Mouse (Mus musculus): ENCODE results near the gene Rps15. TPM values are rescaled to one million over a fixed set of nuclear protein-coding genes. Genes with fewer than 3 reads are reported as not detected.

Gene Rps15
- polyA plus RNA-seq, 2 experiments, result 1,173 to 3,829 TPM

DNA sequence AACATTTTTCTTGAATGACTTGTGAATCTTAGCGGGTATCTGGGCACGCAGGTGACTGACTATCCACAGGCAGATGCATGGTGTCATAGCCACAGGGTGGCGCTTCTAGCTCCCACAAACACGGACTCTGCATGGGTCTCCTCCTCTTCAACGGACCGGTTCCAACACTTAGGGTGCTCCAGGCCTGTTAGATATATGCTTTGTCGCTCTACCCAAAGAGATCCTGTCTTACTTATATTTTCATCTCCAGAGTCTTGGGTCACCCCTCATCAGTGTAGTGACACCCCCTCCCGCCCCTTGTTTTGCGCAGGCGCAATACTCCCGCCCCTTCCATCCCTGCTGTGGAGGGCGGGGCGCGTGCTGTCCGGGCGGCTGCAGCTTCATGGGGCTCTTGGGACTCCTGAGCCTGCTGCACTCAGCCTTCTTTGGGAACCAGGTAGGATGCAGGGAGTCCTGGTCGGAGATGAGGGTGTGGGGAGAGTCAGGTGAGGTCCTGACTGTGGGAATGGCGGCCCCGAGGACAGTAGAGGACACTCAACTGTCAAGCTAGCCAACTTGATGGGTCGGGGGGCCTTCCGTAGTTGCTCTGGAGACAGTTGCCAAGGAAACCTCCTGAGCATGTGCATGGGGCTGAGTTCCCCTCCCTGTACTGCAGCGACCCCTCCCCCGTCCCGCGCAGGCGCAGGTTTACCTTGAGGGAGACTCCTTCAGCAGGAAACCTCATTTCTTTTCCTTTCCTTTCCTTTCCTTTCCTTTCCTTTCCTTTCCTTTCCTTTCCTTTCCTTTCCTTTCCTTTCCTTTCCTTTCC lies 3.6 kb downstream of the Rps15 start, which contains the start of gene Apc2:
Gene Apc2 (plus strand): TSS at position 360 of the 808 bp plus-strand sequence.
- DNase-seq (ENCODE audit: low spot score), result peak; percentile 74
- WGBS, result 1% methylated on average over 26 of the region's 26 CpGs
- peaks cover 27% of the 10 kb centered on the region for H3K27me3 ChIP-seq (ENCODE audit: control insufficient read depth, insufficient read depth, low read length)
- peak; percentile 70 for ATAC-seq (ENCODE audit: low FRiP score, low read depth)
- H3K9me3 ChIP-seq (ENCODE audit: control insufficient read depth, low read length), result no peaks in the 10 kb centered on the region
- H3K4me3 ChIP-seq (replicated peaks; ENCODE audit: low read length), result peak within 1 kb of the TSS; percentile 43
- TF ChIP-seq POLR2A (IDR thresholded peaks at IDR 0.05; ENCODE audit: borderline replicate concordance, extremely low read depth, insufficient read depth, insufficient read length), result no peak
- H3K27ac ChIP-seq (replicated peaks; ENCODE audit: low read depth, low read length), result peak within 1 kb of the TSS; percentile 43; the same call in 1 of the 2 replicates
- H3K4me1 ChIP-seq (ENCODE audit: control insufficient read depth, insufficient read depth, low read length), result peaks cover 17% of the 10 kb centered on the region
- peak within 1 kb of the TSS; percentile 62 for H3K4me2 ChIP-seq (replicated peaks; ENCODE audit: low read depth, low read length, severe bottlenecking)
- peaks cover 22% of the 10 kb centered on the region for H3K36me3 ChIP-seq (ENCODE audit: control insufficient read depth, insufficient read depth, low read length)
- H3K9ac ChIP-seq (ENCODE audit: low read depth, low read length, severe bottlenecking), result peak within 1 kb of the TSS; percentile 52

DNA sequence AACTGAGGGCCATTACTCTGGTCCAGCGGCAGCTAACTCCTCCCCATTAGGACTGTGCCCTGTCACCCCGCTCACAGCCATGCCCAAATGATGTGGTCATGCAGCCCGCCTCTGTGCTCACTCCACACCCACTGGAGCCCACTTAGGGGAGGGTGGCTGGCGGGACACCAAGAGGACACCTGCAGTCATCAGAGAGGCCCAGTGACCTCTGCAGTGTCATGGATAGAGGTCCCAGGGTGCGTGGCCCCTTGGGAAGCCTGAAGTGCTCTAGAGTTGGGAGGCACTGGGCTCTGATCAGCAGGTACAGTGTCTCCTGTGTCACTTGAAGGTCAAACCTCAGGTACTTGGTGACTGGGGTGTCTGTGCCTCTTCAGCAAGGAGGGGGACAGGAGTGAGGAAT lies 4.6 kb downstream of the Rps15 start:
- peak overlapping the region; percentile 52; the same call in 1 of the 2 replicates for H3K9ac ChIP-seq (ENCODE audit: low read depth, low read length, severe bottlenecking)
- 91% methylated on average over 5 of the region's 5 CpGs for WGBS
- no peak for TF ChIP-seq POLR2A (IDR thresholded peaks at IDR 0.05; ENCODE audit: borderline replicate concordance, extremely low read depth, insufficient read depth, insufficient read length)
- peak overlapping the region; percentile 62; the same call in 1 of the 2 replicates for H3K4me2 ChIP-seq (replicated peaks; ENCODE audit: low read depth, low read length, severe bottlenecking)
- H3K4me1 ChIP-seq (ENCODE audit: control insufficient read depth, insufficient read depth, low read length), result peaks cover 17% of the 10 kb centered on the region
- ATAC-seq (ENCODE audit: low FRiP score, low read depth) (no peak), DNase-seq (ENCODE audit: low spot score) (no peak)
- H3K27ac ChIP-seq (replicated peaks; ENCODE audit: low read depth, low read length), result no peak overlapping the region
- H3K27me3 ChIP-seq (ENCODE audit: control insufficient read depth, insufficient read depth, low read length), result peaks cover 34% of the 10 kb centered on the region
- H3K4me3 ChIP-seq (replicated peaks; ENCODE audit: low read length), result peak overlapping the region; percentile 43; the same call in 1 of the 2 replicates
- H3K36me3 ChIP-seq (ENCODE audit: control insufficient read depth, insufficient read depth, low read length), result peaks cover 22% of the 10 kb centered on the region
- no peaks in the 10 kb centered on the region for H3K9me3 ChIP-seq (ENCODE audit: control insufficient read depth, low read length)

DNA sequence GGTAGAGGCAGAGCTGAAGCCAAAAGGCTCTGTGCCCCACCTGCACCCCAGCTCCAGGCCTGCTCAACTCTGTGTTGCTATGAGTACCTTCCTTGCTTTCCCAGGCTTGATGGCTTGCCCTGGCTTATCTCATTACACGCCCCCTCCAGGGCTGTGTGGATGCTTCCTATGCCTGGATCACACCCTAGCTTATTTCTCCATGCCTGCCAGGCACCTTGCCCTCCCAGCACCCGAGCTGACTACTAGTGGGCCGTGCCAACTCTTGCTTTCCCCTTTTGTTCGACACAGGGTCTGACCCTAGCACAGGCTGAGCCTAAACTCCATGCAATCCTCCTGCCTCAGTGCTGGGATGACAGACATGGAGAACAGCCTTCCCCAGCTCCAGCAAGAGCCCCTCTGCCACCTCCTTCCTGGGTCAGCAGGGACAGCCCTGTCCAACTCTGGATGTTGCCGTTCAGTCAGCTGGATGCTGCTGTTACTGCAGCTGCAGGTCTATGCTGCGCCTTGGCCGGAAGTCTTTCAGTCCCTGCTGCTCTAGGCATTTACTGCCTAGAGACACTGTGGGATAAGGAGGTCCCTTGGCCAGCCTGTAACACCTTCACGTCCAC lies 5.4 kb downstream of the Rps15 start:
- Histone ChIP-seq H3K27me3 (ENCODE audit: control insufficient read depth, insufficient read depth, low read length) (peaks cover 38% of the 10 kb centered on the region), H3K9me3 (ENCODE audit: control insufficient read depth, low read length) (no peaks in the 10 kb centered on the region), H3K27ac (replicated peaks; ENCODE audit: low read depth, low read length) (no peak overlapping the region), H3K36me3 (ENCODE audit: control insufficient read depth, insufficient read depth, low read length) (peaks cover 22% of the 10 kb centered on the region), H3K9ac (ENCODE audit: low read depth, low read length, severe bottlenecking) (no peak overlapping the region), H3K4me3 (replicated peaks; ENCODE audit: low read length) (no peak overlapping the region), H3K4me1 (ENCODE audit: control insufficient read depth, insufficient read depth, low read length) (peaks cover 17% of the 10 kb centered on the region), H3K4me2 (replicated peaks; ENCODE audit: low read depth, low read length, severe bottlenecking) (no peak overlapping the region)
- ATAC-seq (ENCODE audit: low FRiP score, low read depth) (no peak), DNase-seq (ENCODE audit: low spot score) (no peak)
- 65% methylated on average over 8 of the region's 8 CpGs for WGBS
- no peak for TF ChIP-seq POLR2A (IDR thresholded peaks at IDR 0.05; ENCODE audit: borderline replicate concordance, extremely low read depth, insufficient read depth, insufficient read length)

DNA sequence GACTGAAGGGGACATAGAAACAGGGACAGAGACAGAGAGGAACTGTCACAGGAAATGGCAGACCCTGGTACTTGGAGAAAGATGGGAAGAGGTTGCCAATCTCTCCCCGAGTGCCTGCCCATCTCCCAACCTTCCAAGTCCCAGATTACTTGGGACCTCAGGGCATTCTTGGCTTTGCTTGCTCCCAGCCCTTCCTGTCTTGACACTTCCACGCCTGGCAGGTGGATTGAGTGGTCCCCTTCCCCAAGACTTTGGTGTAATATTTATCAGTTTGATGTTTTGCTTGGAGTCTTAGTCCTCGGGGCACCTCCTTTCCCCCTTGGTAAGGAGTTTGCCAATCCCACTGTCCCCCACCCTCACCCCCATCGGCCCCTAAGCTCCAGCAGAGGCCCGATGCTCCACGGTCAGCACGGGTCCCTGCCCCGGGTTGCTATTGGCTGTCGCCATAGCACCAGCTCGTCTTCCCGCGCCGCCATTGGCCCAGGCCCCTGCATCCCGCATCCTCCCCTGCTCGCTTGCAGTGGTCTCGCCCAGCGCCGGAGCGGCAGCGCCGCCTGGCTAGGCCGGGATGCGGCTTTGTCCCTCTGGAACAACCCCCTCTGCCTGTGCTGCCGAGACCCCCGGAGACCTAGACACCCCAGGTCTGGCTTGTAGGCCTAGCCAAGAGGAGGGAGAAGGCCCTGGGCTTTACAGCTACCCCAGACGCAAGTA lies 6.5 kb downstream of the Rps15 start:
- 4% methylated on average over 22 of the region's 26 CpGs for WGBS
- H3K27me3 ChIP-seq (ENCODE audit: control insufficient read depth, insufficient read depth, low read length), result peaks cover 41% of the 10 kb centered on the region
- DNase-seq (ENCODE audit: low spot score), result no peak

DNA sequence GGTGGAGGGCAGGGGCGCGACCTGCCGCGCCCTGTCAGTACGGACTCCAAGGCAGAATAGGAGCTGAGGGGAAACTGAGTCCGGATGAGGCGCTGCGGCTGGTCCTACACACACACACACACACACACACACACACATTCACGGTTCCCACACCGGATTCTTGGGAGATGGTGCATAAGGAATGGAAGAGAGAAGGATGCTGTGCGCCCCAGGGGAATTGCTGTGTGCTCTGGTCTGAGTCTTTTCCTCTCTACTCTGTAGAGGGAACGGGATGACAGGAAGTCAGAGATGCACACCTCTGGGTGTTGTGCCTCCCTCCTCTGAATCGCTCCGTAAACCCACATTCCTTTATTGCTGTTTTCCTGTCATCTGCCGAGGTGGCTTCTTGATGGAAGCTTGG lies 7.0 kb downstream of the Rps15 start:
- peak overlapping the region; percentile 16 for H3K4me3 ChIP-seq (replicated peaks; ENCODE audit: low read length)
- peaks cover 8% of the 10 kb centered on the region for H3K36me3 ChIP-seq (ENCODE audit: control insufficient read depth, insufficient read depth, low read length)
- no peak for DNase-seq (ENCODE audit: low spot score)
- H3K4me2 ChIP-seq (replicated peaks; ENCODE audit: low read depth, low read length, severe bottlenecking), result peak overlapping the region; percentile 33; the same call in 1 of the 2 replicates
- peaks cover 46% of the 10 kb centered on the region for H3K27me3 ChIP-seq (ENCODE audit: control insufficient read depth, insufficient read depth, low read length)
- H3K4me1 ChIP-seq (ENCODE audit: control insufficient read depth, insufficient read depth, low read length), result peaks cover 13% of the 10 kb centered on the region
- 7% methylated on average over 14 of the region's 15 CpGs for WGBS
- no peak overlapping the region for H3K27ac ChIP-seq (replicated peaks; ENCODE audit: low read depth, low read length)
- no peak for ATAC-seq (ENCODE audit: low FRiP score, low read depth)
- no peak for TF ChIP-seq POLR2A (IDR thresholded peaks at IDR 0.05; ENCODE audit: borderline replicate concordance, extremely low read depth, insufficient read depth, insufficient read length)
- H3K9me3 ChIP-seq (ENCODE audit: control insufficient read depth, low read length), result no peaks in the 10 kb centered on the region
- 0 out of 2 replicates have a peak overlapping the region, but pooled peaks have one; percentile 31 for H3K9ac ChIP-seq (ENCODE audit: low read depth, low read length, severe bottlenecking)

More for the DNA sequence above, 6.5 kb downstream of the Rps15 start:
- TF ChIP-seq POLR2A (IDR thresholded peaks at IDR 0.05; ENCODE audit: borderline replicate concordance, extremely low read depth, insufficient read depth, insufficient read length), result 0 out of 2 replicates have a peak, but pooled peaks have one; percentile 19
- peaks cover 14% of the 10 kb centered on the region for H3K36me3 ChIP-seq (ENCODE audit: control insufficient read depth, insufficient read depth, low read length)
- peak overlapping the region; percentile 33; the same call in 1 of the 2 replicates for H3K4me2 ChIP-seq (replicated peaks; ENCODE audit: low read depth, low read length, severe bottlenecking)
- no peaks in the 10 kb centered on the region for H3K9me3 ChIP-seq (ENCODE audit: control insufficient read depth, low read length)
- H3K27ac ChIP-seq (replicated peaks; ENCODE audit: low read depth, low read length), result no peak overlapping the region
- H3K4me1 ChIP-seq (ENCODE audit: control insufficient read depth, insufficient read depth, low read length), result peaks cover 13% of the 10 kb centered on the region
- peak overlapping the region; percentile 16 for H3K4me3 ChIP-seq (replicated peaks; ENCODE audit: low read length)
- peak; percentile 35; the same call in 1 of the 2 replicates for ATAC-seq (ENCODE audit: low FRiP score, low read depth)
- H3K9ac ChIP-seq (ENCODE audit: low read depth, low read length, severe bottlenecking), result 0 out of 2 replicates have a peak overlapping the region, but pooled peaks have one; percentile 31

All from limb, embryonic 14.5 days (tissue).